Mouse (Mus musculus) T-helper 17 cell (primary cell): ENCODE data around the gene Ttc38.

Experiments used
- in situ Hi-C, 2 experiments: fragments of 300-600 bp; cut with MboI, MseI; formaldehyde crosslinking; loops; 1 replicate in 1 of 2; 2 replicates in 1 of 2; pipeline ENCODE4 v1.15.1; 2025; ENCODE audit warnings: high pct_unique_total_duplicates in 2 of 2

The Ttc38 gene

GRCm38 (mm10) chr15:85831954-85832590, at the start of gene Ttc38:
Gene Ttc38, plus strand, starts transcription at chr15:85832306.
- in situ Hi-C loops, result no loop called here

DNA sequence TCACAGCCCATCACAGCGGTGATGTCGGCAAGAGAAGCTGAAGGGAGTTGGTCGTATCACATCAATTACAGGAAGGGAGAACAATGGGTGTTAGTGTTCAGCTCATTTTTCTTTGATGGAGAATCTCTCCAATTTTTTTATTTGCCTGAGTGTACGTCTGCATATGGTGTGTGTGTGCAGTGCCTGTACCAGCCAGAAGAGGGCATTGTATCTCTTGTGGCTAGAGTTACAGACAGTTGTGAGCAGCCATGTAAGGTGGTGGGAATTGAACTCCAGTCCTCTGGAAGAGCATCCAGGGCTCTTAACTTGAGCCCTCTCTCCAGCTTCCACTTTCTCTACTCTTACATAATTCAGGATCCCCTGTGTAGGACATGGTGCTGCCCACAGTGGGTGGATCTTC, 49.0 kb upstream of the Ttc38 start:
- in situ Hi-C loops, result no loop called here

GRCm38 (mm10) chr15:85784341-85784740, 47.8 kb upstream of the Ttc38 start:
- in situ Hi-C loops, result no loop called here

GRCm38 (mm10) chr15:85786711-85787110, 45.4 kb upstream of the Ttc38 start:
- in situ Hi-C loops, result no loop called here

DNA sequence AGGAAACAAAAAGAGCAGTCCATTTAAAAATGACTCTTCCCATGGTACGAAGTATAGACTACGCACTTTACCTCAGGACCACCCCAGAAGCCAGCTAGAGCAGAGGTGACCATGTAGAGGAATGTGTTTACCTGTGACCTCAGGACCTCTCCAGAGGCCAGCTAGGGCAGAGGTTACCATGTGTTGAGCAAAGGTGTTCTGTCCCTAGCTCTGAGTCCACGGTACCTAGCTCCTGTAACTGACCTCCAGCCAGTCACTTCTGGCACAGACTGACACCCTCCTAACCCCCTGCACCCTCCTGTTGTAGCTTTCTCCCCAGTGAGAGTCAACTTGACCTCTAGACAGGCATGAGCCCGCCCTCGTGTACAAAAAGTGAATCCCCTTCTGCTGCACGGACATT, 44.6 kb upstream of the Ttc38 start:
- in situ Hi-C loops, result no loop called here

DNA sequence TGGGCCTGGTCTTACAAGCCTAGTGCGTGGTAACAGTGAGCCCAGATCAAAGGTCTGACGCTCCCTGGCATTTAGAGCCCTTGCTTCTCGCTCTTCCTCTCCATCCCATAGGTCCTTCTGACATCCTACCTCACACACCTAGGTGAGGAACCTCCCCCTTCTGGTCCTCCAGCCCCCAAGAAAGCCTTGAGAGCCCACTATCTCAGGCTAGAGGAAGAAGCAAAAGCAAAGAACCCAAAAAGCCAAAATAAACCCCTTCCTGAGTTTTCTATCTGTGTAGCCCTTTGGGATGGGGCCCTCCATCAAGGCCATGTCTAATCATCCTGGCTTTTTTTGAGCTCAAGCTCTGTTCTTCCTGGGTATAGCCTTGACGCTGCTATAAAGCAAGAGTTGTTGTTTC, 44.1 kb upstream of the Ttc38 start:
- in situ Hi-C loops, result no loop called here

- in situ Hi-C loops, result no loop called here
Observed at GRCm38 (mm10) chr15:85788633-85789032, 43.5 kb upstream of the Ttc38 start.

DNA sequence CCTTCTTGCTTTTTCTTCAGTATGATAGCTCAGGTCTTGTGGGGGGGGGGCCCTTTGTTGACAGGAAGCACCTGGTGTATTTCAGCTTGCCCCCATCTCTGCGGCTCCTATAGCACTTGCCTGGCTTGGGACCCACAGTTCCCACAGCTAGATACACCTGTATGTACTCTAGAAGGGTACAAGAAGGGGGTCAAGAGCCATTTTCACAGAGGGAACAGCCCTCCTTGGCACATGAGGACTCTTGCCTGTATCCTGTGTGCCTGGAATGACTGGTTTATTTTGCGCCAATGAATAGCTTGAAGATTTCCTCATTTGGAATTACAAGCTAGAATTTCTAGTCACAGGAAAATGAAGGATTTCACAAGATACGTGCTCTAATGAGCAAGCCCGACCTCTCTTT, 40.7 kb upstream of the Ttc38 start:
- in situ Hi-C loops, result loop anchor here in 1 of 2 experiments (5.0 kb wide), 1 partner anchor 104 kb away; no protein-coding TSS in a partner anchor

DNA sequence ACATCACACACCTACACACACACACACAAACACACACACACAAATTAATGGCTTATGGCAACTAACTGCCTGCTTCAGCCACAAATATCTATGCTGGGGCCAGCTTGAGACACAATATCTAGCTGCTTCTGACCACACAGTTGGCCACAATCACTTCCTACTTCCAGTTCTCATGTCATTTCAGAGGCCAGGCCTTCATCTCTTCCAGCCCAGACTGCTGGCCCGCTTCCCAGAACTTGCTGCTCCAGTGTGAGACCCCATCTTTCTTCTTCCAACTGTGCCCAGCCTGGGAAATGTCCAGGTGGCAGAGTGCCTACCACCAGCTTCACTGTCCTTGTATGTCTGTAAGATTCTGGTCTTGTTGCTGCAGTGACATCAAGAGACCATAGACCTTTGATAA, 39.3 kb upstream of the Ttc38 start:
- in situ Hi-C loops, result loop anchor here in 1 of 2 experiments (5.0 kb wide), 1 partner anchor 106 kb away; no protein-coding TSS in a partner anchor

DNA sequence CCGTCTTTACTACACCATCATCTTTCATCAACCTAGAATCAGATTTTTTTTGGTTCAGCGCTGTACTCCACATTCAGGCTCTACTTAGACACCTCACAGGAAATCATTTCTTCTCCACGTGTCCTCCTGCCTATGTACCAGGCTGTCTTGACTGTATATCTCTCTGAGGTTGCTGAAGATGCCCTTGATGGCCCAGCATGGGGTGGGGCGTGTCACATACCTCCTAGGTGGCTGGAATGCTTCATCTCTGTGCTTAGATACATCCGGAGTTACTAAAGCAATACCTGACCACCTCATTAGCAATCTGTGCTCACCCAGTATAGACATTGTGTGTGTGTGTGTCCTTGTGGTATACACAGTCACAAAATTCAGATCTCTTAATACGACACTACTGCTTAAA, 36.6 kb upstream of the Ttc38 start:
- in situ Hi-C loops, result no loop called here

DNA sequence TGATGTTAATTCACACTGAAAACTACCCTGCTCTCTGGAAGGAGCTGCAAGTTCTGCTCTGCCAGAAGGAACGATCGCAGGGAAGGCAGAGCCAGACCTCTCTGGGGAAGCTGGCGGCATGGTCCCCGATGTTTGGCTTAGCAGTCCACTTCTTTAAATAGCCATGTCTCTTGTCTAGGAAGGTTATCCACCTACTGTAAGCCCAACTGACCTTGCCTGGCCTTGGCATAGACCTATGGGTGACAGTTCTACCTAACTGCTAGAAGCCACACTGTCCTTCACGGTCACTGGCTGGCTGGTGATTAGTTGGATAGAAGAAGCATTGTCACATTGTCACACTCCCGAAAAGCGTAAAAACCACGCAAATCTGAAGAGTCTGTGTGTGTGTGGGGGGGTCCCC, 33.4 kb upstream of the Ttc38 start:
- in situ Hi-C loops, result no loop called here

DNA sequence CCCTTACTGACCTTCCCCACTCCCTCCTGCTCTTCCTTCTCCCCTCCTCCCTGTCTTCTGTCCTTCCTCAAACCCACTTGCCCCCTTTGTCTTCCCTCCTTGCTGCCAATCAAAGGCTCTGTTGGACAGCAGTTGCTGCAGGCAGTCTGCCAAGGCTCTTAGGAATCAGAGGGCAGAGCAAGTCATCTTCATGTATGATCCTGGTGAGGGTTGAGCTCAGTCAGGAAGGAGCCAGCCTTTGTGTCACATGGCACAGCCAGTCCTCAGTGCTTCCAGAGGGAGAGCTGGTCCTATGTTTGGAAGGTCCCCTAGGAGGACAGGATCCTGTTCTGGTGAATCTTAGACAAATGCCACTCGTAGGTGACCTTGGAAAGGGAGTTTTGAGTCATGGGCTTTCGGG, 29.2 kb upstream of the Ttc38 start:
- in situ Hi-C loops, result no loop called here

- in situ Hi-C loops, result no loop called here
Observed at GRCm38 (mm10) chr15:85806886-85807285, 25.2 kb upstream of the Ttc38 start.

- in situ Hi-C loops, result no loop called here
Observed at GRCm38 (mm10) chr15:85807404-85807803, 24.7 kb upstream of the Ttc38 start.

DNA sequence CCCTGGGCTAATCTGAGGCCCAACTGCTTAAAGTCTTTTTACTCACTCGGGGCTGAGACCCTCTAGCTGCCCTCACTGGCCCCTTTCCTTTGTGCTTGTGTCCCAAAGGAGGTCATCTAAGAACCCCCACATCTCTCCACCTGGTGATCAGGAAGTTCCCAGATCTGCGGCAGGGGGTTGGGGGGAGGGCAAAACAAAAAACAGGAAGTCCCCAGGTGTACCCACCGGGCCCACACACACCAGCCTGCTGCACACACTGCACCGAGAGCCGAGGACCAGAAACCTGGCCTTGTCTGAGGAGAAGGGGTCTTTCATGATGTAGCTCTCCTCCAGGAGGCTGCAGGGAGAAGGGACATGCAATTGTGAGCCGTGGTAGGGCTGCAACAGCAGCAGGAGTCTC, 24.1 kb upstream of the Ttc38 start:
- in situ Hi-C loops, result no loop called here

DNA sequence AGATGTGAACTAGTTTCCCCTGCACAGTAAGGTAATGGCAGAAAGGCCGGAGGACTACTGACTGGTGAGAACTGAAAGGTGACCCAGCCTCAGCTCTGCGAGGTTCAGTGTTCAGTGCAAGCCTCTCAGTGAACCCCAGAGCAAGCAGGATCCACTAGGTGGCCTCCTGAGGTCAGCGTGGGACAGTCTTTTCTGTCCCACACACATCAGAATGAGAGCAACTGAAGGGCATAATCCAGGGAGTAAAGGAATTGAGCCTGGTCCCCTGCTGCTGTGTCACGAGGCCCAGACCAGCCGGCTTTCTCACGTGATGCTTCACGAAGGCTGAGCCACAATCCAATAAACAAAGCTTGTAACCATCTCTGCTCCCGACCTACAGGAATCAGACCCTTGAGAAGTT, 23.7 kb upstream of the Ttc38 start:
- in situ Hi-C loops, result no loop called here

GRCm38 (mm10) chr15:85809091-85809490, 23.0 kb upstream of the Ttc38 start:
- in situ Hi-C loops, result no loop called here

DNA sequence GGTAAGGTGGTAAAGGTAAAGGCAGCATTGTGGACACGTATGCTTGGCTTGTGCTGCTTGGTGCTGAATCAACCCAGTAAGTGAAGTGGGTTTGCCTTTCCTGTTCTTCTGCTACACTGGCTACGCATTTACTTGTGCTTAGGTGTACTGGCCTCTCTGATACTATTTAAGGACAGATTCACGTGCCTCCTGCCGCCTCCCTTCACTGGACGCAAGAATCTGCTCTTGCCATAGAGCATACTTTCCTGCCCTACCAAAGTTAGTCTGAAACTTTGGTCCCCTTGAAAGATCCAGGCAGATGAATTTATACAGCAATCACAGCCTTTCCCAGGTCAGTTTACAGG, 21.7 kb upstream of the Ttc38 start:
- in situ Hi-C loops, result no loop called here

DNA sequence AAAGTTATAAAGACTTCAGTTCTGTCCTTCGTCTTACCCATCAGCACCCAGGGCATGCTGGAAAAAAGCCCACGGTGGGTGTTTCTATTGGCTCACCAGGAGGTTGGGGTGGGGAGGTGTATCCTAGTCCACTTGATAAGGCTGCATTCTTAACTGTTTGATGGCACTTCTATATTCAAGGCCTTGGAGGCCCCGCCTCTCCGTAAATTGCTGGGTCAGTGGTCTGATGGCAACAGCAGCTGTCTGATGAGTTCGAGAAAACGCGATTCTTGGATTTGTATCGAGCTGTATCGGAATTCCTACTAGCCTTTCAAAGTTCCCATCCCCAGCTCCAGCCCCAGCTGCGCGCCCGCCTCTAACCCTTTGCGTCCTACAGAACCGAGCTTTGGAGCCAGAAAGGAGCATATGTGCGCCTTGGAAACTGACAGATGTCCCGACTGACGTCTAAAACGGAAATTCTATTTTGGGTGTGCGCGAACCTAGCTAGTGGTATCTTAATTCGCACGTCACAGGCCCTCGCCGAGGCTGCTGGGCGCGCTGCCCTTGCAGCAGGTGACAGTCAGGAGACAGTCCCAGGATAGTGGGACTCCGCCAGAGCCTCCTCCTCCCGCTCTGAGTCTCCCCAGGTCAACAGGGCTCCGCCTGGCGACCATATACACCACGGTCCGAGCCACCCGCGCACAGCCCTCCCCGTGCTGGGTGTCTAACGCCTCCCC, 21.1 kb upstream of the Ttc38 start:
- in situ Hi-C loops, result no loop called here

DNA sequence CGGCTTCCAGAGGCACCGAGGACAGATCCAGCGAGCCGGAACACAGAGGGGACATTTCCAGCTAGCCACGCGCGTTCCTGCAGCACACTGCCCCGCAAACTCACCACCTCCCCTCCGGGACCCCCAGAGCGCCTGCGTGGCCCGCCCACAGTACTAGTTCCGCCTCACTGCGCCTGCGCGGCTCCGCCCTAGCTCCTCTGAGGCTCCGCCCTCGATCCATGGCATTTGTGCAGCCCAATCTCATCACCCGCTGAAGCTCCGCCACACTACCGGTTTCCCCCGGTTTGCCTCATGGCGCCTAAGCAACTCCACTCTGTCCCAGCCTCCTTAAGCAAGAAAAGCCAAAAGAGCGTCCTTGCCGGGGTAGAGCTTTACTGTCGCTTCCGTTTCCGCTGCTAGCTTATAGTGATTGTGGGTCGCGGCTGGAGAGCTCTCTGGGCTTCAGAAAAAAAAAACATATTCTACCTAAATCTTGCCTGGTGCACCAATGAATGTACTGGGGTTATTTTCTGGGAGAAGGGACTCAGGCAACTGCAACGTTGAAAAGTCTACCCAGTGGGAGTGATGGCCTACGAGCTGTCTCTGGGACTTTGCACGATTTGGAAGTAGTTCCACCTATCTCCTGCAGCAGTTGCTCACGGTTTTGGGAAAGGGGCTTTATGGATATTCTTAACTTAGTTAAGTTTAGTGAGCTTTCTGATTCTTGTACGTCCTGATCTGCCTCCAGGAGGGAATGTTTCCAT, 20.4 kb upstream of the Ttc38 start, which contains the start of gene Cdpf1:
Gene Cdpf1, minus strand, starts transcription at position 163 of the 743 bp plus-strand sequence.
- in situ Hi-C loops, result no loop called here

DNA sequence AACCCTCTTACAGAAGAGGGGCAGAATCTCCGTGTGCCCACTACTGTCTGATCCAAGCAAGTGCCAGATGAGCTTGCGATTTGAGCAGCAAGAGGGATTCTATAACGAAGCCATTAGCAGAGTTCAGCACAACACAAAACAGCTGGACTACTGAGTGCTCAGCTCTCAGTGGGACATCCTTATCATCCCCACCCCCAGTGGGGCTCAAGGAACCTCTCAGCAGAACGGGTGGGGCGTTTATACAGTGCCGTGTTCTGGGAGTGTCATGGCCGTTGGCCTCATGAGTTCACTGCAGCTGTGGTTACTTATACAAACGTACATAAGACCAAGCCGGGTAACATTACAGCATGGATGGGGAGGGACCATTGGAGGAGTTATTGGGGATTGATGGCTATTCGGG, 18.7 kb upstream of the Ttc38 start:
- in situ Hi-C loops, result no loop called here

DNA sequence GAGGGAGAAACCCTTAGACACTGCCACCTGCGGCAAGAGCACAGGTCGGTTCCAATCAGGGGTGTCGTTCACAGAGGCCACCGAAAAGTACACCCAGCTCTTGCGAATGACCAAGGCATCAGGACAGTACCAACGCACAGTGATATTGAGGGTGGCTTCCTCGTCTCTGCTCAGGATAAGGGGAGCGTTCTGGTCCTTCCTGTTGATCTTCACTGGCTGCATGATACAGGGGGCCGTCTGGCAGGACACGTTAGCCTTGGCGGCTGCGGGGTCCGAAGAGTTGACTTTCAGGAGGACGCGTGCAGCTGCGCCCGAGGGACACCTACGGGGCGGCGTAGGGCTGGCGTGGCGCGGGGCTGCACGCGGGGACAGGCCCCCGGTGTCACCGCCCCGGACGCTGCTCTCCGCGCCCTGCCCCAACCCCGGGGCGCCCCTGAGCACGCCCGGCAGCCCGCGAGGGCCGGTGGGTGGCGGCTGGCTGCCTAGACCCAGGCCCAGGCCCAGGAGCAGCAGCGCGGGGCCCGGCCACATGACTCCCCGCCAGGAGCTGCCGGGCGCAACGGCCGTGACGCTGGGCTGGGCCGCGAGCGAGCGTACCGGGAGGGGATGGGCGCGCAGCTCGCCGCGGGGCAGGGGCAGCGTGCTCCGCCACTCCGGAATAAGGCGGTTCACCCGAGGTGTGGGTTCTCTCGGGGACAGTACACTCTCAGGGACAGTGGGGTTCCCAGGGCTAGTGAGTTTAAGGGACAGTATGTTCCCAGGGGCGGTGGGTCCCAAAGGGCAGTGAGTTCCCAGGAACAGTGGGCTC, 10.7 kb upstream of the Ttc38 start, which contains the start of gene Pkdrej:
Gene Pkdrej, minus strand, starts transcription at position 532 of the 808 bp plus-strand sequence.
- in situ Hi-C loops, result no loop called here
